Mouse (Mus musculus): ENCODE measurements around the gene Gm38119. TPM values are rescaled to one million over a fixed set of nuclear protein-coding genes. Genes with fewer than 3 reads are reported as not detected.
"Not testable (repeated sequence)": the region's sequence is repeated elsewhere in the genome, so short reads cannot be mapped to it uniquely, and the experiment has no call there.

Gene Gm38119
- polyA plus RNA-seq, 2 experiments = not detected

DNA sequence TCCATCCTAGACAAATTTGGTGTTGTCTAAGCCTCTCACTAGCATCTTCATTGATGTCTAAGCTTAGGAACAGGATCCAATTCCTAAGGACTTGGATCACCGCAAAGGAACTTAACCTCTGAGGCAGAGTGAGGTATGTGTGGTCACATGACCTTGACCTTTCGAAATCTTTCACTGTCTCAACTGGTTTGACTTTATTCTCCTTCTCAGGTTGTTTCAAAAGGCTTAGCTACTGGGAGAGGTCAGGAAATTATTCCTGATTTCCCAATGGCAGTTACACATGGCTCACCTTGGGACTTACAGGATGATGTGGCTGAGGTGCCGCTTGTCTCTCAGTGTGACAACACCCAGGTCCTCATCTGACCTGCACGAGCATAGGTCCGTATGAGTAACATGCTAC lies 16.3 kb downstream of the Gm38119 start:
- WGBS = 83% methylated on average over 5 of the region's 5 CpGs
- H3K9me3 ChIP-seq (ENCODE audit: control insufficient read depth, low read length) = no peaks in the 10 kb centered on the region
- no peaks in the 10 kb centered on the region for H3K36me3 ChIP-seq (ENCODE audit: control insufficient read depth, insufficient read depth, low read length)
- no peaks in the 10 kb centered on the region for H3K27me3 ChIP-seq (ENCODE audit: control insufficient read depth, insufficient read depth, low read length)
- H3K9ac ChIP-seq (ENCODE audit: low read depth, low read length, severe bottlenecking) = no peak overlapping the region
- no peak overlapping the region for H3K27ac ChIP-seq (replicated peaks; ENCODE audit: low read depth, low read length)
- H3K4me2 ChIP-seq (replicated peaks; ENCODE audit: low read depth, low read length, severe bottlenecking) = no peak overlapping the region
- DNase-seq (ENCODE audit: low spot score) = no peak
- H3K4me3 ChIP-seq (replicated peaks; ENCODE audit: low read length) = no peak overlapping the region
- H3K4me1 ChIP-seq (ENCODE audit: control insufficient read depth, insufficient read depth, low read length) = no peaks in the 10 kb centered on the region
- ATAC-seq (ENCODE audit: low FRiP score, low read depth) = no peak
- no peak for TF ChIP-seq POLR2A (IDR thresholded peaks at IDR 0.05; ENCODE audit: borderline replicate concordance, extremely low read depth, insufficient read depth, insufficient read length)

DNA sequence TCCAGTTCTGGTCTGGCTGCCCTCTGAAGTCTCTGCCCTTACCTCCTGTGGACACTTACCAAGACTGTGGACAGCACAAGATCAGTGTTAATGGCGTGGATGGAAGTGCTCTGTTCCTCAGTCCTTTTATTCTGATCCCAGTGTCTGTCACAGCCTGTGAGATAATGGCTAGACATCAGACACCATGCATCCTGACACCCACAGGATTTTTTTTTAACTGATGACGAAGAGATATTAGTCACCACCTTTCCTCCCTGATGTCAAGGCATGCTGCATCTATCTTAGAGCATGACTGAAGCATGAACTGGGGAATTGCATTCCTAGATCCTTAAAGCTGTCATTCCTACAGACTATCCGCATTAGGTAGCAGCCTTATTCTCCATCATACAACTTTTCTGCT lies 18.6 kb downstream of the Gm38119 start, which contains the start of gene Lce1f:
Gene Lce1f (minus strand): TSS at position 101 of the 400 bp plus-strand sequence.
- no peaks in the 10 kb centered on the region for H3K9me3 ChIP-seq (ENCODE audit: control insufficient read depth, low read length)
- H3K4me2 ChIP-seq (replicated peaks; ENCODE audit: low read depth, low read length, severe bottlenecking) = no peak within 1 kb of the TSS
- no peaks in the 10 kb centered on the region for H3K27me3 ChIP-seq (ENCODE audit: control insufficient read depth, insufficient read depth, low read length)
- no peak within 1 kb of the TSS for H3K9ac ChIP-seq (ENCODE audit: low read depth, low read length, severe bottlenecking)
- WGBS = 83% methylated on average over 3 of the region's 3 CpGs
- ATAC-seq (ENCODE audit: low FRiP score, low read depth) (no peak), DNase-seq (ENCODE audit: low spot score) (no peak)
- TF ChIP-seq POLR2A (IDR thresholded peaks at IDR 0.05; ENCODE audit: borderline replicate concordance, extremely low read depth, insufficient read depth, insufficient read length) = no peak
- no peak within 1 kb of the TSS for H3K27ac ChIP-seq (replicated peaks; ENCODE audit: low read depth, low read length)
- H3K4me3 ChIP-seq (replicated peaks; ENCODE audit: low read length) = no peak within 1 kb of the TSS
- H3K4me1 ChIP-seq (ENCODE audit: control insufficient read depth, insufficient read depth, low read length) = no peaks in the 10 kb centered on the region
- no peaks in the 10 kb centered on the region for H3K36me3 ChIP-seq (ENCODE audit: control insufficient read depth, insufficient read depth, low read length)

DNA sequence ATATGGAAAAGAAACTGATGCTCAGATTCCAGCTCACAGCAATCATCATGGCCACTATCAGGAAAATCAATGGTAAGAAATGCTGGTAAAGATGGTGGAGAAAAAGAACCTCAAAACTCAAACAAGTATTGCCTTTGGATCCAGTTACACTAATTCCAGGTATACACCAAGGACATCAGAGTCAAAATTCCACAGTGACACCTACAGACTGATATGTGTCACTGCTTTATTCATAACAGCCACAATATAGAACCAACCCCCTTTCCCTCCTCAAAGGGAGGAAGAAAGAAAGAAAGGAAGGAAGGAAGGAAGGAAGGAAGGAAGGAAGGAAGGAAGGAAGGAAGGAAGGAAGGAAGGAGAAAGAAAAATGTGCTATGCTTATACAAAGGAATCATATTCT lies 23.8 kb downstream of the Gm38119 start:
- Histone ChIP-seq H3K4me2 (replicated peaks; ENCODE audit: low read depth, low read length, severe bottlenecking) (no peak overlapping the region), H3K9ac (ENCODE audit: low read depth, low read length, severe bottlenecking) (no peak overlapping the region), H3K9me3 (ENCODE audit: control insufficient read depth, low read length) (no peaks in the 10 kb centered on the region), H3K4me3 (replicated peaks; ENCODE audit: low read length) (no peak overlapping the region), H3K36me3 (ENCODE audit: control insufficient read depth, insufficient read depth, low read length) (no peaks in the 10 kb centered on the region), H3K27ac (replicated peaks; ENCODE audit: low read depth, low read length) (no peak overlapping the region), H3K4me1 (ENCODE audit: control insufficient read depth, insufficient read depth, low read length) (no peaks in the 10 kb centered on the region), H3K27me3 (ENCODE audit: control insufficient read depth, insufficient read depth, low read length) (no peaks in the 10 kb centered on the region)
- TF ChIP-seq POLR2A (IDR thresholded peaks at IDR 0.05; ENCODE audit: borderline replicate concordance, extremely low read depth, insufficient read depth, insufficient read length) = no peak
- DNase-seq (ENCODE audit: low spot score) (no peak), ATAC-seq (ENCODE audit: low FRiP score, low read depth) (no peak)

DNA sequence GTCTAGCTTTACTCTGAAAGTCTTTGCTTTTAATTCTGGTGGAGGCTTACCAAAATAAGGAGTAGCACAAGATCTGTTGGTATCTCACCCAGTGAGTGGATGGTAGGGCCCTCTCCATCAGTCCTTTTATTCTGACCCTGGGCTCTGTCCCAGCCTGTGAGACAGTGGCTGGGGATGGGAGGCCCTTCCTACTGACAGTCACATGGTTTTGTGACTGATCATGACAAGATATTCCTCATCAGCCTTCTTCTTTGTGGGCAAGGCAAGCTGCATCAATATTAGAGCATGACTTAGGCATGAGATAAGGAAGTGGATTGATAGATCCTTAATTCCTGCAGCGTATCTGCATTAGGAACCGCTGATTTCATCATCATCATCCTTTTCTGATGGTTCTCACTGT lies 29.9 kb downstream of the Gm38119 start, which contains the start of gene Lce1e:
Gene Lce1e (minus strand): TSS at position 101 of the 400 bp plus-strand sequence.
- Histone ChIP-seq H3K9me3 (ENCODE audit: control insufficient read depth, low read length) (no peaks in the 10 kb centered on the region), H3K36me3 (ENCODE audit: control insufficient read depth, insufficient read depth, low read length) (no peaks in the 10 kb centered on the region), H3K9ac (ENCODE audit: low read depth, low read length, severe bottlenecking) (no peak within 1 kb of the TSS), H3K4me2 (replicated peaks; ENCODE audit: low read depth, low read length, severe bottlenecking) (no peak within 1 kb of the TSS), H3K4me1 (ENCODE audit: control insufficient read depth, insufficient read depth, low read length) (no peaks in the 10 kb centered on the region), H3K27me3 (ENCODE audit: control insufficient read depth, insufficient read depth, low read length) (no peaks in the 10 kb centered on the region), H3K4me3 (replicated peaks; ENCODE audit: low read length) (no peak within 1 kb of the TSS), H3K27ac (replicated peaks; ENCODE audit: low read depth, low read length) (no peak within 1 kb of the TSS)
- ATAC-seq (ENCODE audit: low FRiP score, low read depth) (no peak), DNase-seq (ENCODE audit: low spot score) (no peak)
- WGBS = 75% methylated on average over 2 of the region's 2 CpGs
- no peak for TF ChIP-seq POLR2A (IDR thresholded peaks at IDR 0.05; ENCODE audit: borderline replicate concordance, extremely low read depth, insufficient read depth, insufficient read length)

DNA sequence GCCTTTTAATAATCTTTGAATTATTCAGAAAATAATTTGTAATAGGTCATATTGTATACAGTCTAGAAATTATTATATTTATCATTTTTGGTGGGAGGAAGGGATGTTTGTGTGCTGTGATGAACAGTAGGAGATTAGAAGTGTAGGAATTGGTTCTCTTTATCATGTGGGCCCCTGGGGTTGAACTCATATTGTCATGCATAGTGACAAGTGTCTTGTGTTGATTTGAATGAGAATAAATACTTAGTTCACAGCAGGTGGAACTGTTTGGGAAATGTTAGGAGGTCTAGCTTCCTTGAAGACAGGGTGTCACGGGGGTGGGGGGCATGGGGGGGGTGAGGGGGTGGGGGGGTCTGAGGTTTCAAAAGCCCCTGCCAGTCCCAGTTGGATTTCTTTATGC lies 44.3 kb downstream of the Gm38119 start:
- no peak for TF ChIP-seq POLR2A (IDR thresholded peaks at IDR 0.05; ENCODE audit: borderline replicate concordance, extremely low read depth, insufficient read depth, insufficient read length)
- Histone ChIP-seq H3K27ac (replicated peaks; ENCODE audit: low read depth, low read length) (no peak overlapping the region), H3K27me3 (ENCODE audit: control insufficient read depth, insufficient read depth, low read length) (no peaks in the 10 kb centered on the region), H3K4me1 (ENCODE audit: control insufficient read depth, insufficient read depth, low read length) (no peaks in the 10 kb centered on the region), H3K9ac (ENCODE audit: low read depth, low read length, severe bottlenecking) (no peak overlapping the region), H3K4me3 (replicated peaks; ENCODE audit: low read length) (no peak overlapping the region), H3K4me2 (replicated peaks; ENCODE audit: low read depth, low read length, severe bottlenecking) (no peak overlapping the region), H3K9me3 (ENCODE audit: control insufficient read depth, low read length) (no peaks in the 10 kb centered on the region), H3K36me3 (ENCODE audit: control insufficient read depth, insufficient read depth, low read length) (no peaks in the 10 kb centered on the region)
- ATAC-seq (ENCODE audit: low FRiP score, low read depth) (no peak), DNase-seq (ENCODE audit: low spot score) (no peak)
- 43% methylated on average over 1 of the region's 1 CpGs for WGBS

DNA sequence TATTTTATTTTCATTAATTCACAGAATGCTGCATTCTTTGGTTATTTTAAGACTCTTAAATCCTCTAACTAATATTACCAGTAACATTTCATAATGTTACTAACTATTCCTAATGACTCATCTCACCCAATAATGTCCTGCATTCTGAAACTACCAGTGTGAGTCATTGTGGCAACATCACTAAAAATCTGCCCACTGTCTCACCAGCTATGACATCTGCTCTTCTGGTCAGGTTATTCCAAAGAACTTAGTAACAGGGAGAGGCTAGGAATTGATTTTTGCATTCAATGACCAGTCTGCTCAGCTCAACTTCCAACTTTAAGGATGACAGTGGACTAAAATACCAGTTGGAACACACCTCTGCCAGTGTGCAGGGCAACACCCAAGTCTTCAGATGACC lies 47.2 kb downstream of the Gm38119 start:
- H3K27me3 ChIP-seq (ENCODE audit: control insufficient read depth, insufficient read depth, low read length) = no peaks in the 10 kb centered on the region
- H3K4me2 ChIP-seq (replicated peaks; ENCODE audit: low read depth, low read length, severe bottlenecking) = no peak overlapping the region
- no peaks in the 10 kb centered on the region for H3K36me3 ChIP-seq (ENCODE audit: control insufficient read depth, insufficient read depth, low read length)
- H3K4me3 ChIP-seq (replicated peaks; ENCODE audit: low read length) = no peak overlapping the region
- H3K9me3 ChIP-seq (ENCODE audit: control insufficient read depth, low read length) = no peaks in the 10 kb centered on the region
- TF ChIP-seq POLR2A (IDR thresholded peaks at IDR 0.05; ENCODE audit: borderline replicate concordance, extremely low read depth, insufficient read depth, insufficient read length) = no peak
- no peak overlapping the region for H3K27ac ChIP-seq (replicated peaks; ENCODE audit: low read depth, low read length)
- no peak for ATAC-seq (ENCODE audit: low FRiP score, low read depth)
- no peaks in the 10 kb centered on the region for H3K4me1 ChIP-seq (ENCODE audit: control insufficient read depth, insufficient read depth, low read length)
- no peak overlapping the region for H3K9ac ChIP-seq (ENCODE audit: low read depth, low read length, severe bottlenecking)
- DNase-seq (ENCODE audit: low spot score) = no peak

DNA sequence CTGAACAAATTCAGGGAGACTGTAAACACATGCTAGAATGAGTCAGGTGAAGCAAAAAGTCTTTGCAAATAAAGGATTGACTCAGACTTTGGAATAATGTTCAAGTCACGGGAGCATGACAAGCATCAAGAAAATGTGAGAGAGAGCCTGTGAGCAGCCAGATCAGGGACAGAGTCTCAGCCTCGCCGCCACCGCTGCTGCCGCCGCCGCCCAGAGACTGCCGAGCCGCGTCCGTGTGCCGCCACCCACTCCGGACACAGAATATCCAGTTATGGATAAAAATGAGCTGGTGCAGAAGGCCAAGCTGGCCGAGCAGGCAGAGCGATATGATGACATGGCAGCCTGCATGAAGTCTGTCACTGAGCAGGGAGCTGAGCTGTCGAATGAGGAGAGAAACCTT lies 49.7 kb downstream of the Gm38119 start:
- H3K36me3 ChIP-seq (ENCODE audit: control insufficient read depth, insufficient read depth, low read length) = not testable (repeated sequence)

More for the DNA sequence above, 49.7 kb downstream of the Gm38119 start:
- DNase-seq (ENCODE audit: low spot score); H3K27ac ChIP-seq (replicated peaks; ENCODE audit: low read depth, low read length); H3K4me1 ChIP-seq (ENCODE audit: control insufficient read depth, insufficient read depth, low read length); H3K4me2 ChIP-seq (replicated peaks; ENCODE audit: low read depth, low read length, severe bottlenecking); H3K27me3 ChIP-seq (ENCODE audit: control insufficient read depth, insufficient read depth, low read length); H3K4me3 ChIP-seq (replicated peaks; ENCODE audit: low read length); ATAC-seq (ENCODE audit: low FRiP score, low read depth); H3K9me3 ChIP-seq (ENCODE audit: control insufficient read depth, low read length); H3K9ac ChIP-seq (ENCODE audit: low read depth, low read length, severe bottlenecking): not testable (repeated sequence)
- WGBS = 72% methylated on average over 16 of the region's 16 CpGs

All from limb, embryonic 14.5 days (tissue).